Mouse (Mus musculus): ENCODE data around the gene Tgm4.

- TF ChIP-seq CTCF (IDR thresholded peaks at IDR 0.05; ENCODE audit: low read depth, low read length), result no peak
- no peak for TF ChIP-seq GATA1 (IDR thresholded peaks at IDR 0.05; ENCODE audit: borderline replicate concordance, low read length)
Observed at GRCm38 (mm10) chr9:123111751-123112221, 77.3 kb downstream of the Tgm4 start.
